Mouse (Mus musculus): ENCODE data around the gene Cnp.

DNA sequence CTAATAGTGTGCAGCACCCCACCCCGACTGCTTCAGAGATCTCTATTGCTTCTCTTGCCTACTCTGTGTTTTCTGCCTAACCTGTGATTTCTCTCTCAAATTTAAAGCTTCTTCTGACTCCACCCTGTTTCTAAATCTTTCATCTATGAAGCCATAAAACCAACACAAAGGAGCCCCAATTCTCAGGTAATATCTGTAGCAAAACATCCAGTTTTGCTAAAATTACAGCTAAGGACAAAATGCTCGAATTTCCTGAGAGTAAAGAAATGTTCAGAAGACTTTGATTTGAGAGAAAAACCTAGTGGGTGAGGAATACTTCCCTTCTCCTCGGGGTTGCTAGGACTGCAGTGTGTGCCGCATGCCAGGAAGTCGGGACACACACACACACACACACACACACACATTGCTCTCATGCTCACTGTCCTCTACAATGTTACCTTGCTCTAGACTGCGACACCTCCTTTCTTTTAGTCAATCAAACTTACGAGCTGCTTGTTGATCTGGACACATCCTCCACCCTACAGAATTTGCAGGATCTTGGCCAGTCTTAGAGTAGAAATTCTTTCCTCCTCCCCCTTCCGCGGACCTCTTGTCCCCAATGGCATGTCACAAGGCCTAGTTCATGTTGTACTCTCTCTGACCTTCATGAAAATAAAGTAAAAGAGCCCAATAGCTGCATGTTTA, 35.4 kb downstream of the Cnp start:
- 0 out of 2 replicates have a peak, but pooled peaks have one; percentile 22 for TF ChIP-seq POLR2A (IDR thresholded peaks at IDR 0.05; ENCODE audit: borderline replicate concordance, extremely low read depth, low read depth, low read length)
- TF ChIP-seq CTCF (IDR thresholded peaks at IDR 0.05; ENCODE audit: insufficient read depth, low read length): no peak
